Mouse (Mus musculus) liver, embryonic 14.5 days (tissue): ENCODE results near the gene Usp47. TPM values are rescaled to one million over a fixed set of nuclear protein-coding genes. Genes with fewer than 3 reads are reported as not detected.

ENCODE experiments used
- ATAC-seq: fragments of 200-750 bp; cut with Nextera tagmentation; 2 replicates; pipeline ENCODE4 v1.8.0; 2017; ENCODE audit warnings: moderate number of reproducible peaks, mild to moderate bottlenecking, moderate library complexity; ENCODE audit not compliant: insufficient read depth
- DNase-seq, 3 experiments: peaks; one replicate each; pipeline ENCODE4 v3.0.0-alpha.2; 2012 to 2013; ENCODE audit warnings: low read depth in 3 of 3, low spot score in 3 of 3
- H3K27ac ChIP-seq: fragments of 300-500 bp; sonication (generic); 2 replicates; pipeline ENCODE4 v1.5.1; 2014; ENCODE audit warnings: moderate library complexity, mild to moderate bottlenecking, control low read depth, inconsistent platforms
- H3K27me3 ChIP-seq: fragments of 300-500 bp; sonication (generic); 2 replicates; pipeline ENCODE4 v1.6.1; 2014; ENCODE audit warnings: mild to moderate bottlenecking, low read length, moderate library complexity; ENCODE audit not compliant: control insufficient read depth, insufficient read depth
- H3K36me3 ChIP-seq: fragments of 300-500 bp; sonication (generic); replicated peaks from 2 replicates; pipeline ENCODE4 v1.6.1; 2014; ENCODE audit warnings: low read depth; ENCODE audit not compliant: control insufficient read depth, insufficient read depth
- H3K4me1 ChIP-seq, 2 experiments: fragments of 200-500 bp in 1 of 2; fragments of 300-500 bp in 1 of 2; sonication (generic) in 1 of 2; replicated peaks; 2 replicates each; pipeline ENCODE4 v1.6.1; 2012 to 2014; ENCODE audit warnings: antibody characterized with exemption in 1 of 2, inconsistent platforms in 1 of 2, low read length in 1 of 2; ENCODE audit not compliant: control insufficient read depth in 2 of 2, insufficient read depth in 2 of 2
- H3K4me2 ChIP-seq: fragments of 300-500 bp; sonication (generic); 2 replicates; pipeline ENCODE4 v1.6.1; 2014; ENCODE audit warnings: low read depth, mild to moderate bottlenecking, control low read depth, moderate library complexity
- H3K4me3 ChIP-seq, 2 experiments: fragments of 200-500 bp in 1 of 2; fragments of 300-500 bp in 1 of 2; sonication (generic) in 1 of 2; 2 replicates each; pipeline ENCODE4 v1.5.1; 2012 to 2014; ENCODE audit warnings: low read depth in 2 of 2, low read length in 2 of 2, mild to moderate bottlenecking in 2 of 2, control low read depth in 1 of 2, inconsistent platforms in 1 of 2, moderate library complexity in 1 of 2; ENCODE audit not compliant: insufficient read depth in 1 of 2
- H3K9ac ChIP-seq: fragments of 300-500 bp; sonication (generic); replicated peaks from 2 replicates; pipeline ENCODE4 v1.6.1; 2014; ENCODE audit warnings: mild to moderate bottlenecking, control low read depth, moderate library complexity
- H3K9me3 ChIP-seq: fragments of 300-500 bp; sonication (generic); 2 replicates; pipeline ENCODE4 v1.6.1; 2016; ENCODE audit warnings: low read length, mixed read lengths; ENCODE audit not compliant: control insufficient read depth
- CTCF ChIP-seq: IDR thresholded peaks from 2 replicates; pipeline ENCODE4 v1.5.1; 2016; ENCODE audit warnings: antibody characterized with exemption, low read depth, control low read depth
- EP300 ChIP-seq: IDR thresholded peaks from 2 replicates; pipeline ENCODE4 v1.6.1; 2016; ENCODE audit warnings: antibody characterized with exemption, low read depth
- WGBS: fragments of 180-500 bp; shearing (Covaris S2); extraction: QIAGEN DNeasy Blood & Tissue Kit; methylation state at CpG from one replicate; pipeline ENCODE4 v1.1.7; 2014; ENCODE audit not compliant: insufficient replicate concordance; 5-methylcytosine and 5-hydroxymethylcytosine counted together
- polyA plus RNA-seq, 2 experiments: library from polyadenylated mRNA; depleted of rRNA in 1 of 2; stranded (reverse) in 1 of 2; unstranded in 1 of 2; fragments of >200 nt; fragmentation: Nextera tagmentation in 1 of 2; extraction: Ambion mirVana in 1 of 2; gene quantifications; 2 replicates each; pipeline versions ENCODE4 v1.2.1 to v1.2.3; 2012 to 2014

Gene Usp47
- polyA plus RNA-seq, 2 experiments: 11.4 to 20.3 TPM

GRCm38 (mm10) chr7:112030594-112030993 lies 7.3 kb downstream of the Usp47 start:
- 67% methylated on average over 1 of the region's 1 CpGs for WGBS
- DNase-seq (no peak), ATAC-seq (no peak)
- Histone ChIP-seq H3K4me2 (no peak overlapping the region), H3K36me3 (no peaks in the 10 kb centered on the region), H3K27me3 (no peaks in the 10 kb centered on the region), H3K9ac (no peak overlapping the region), H3K4me3 (no peak overlapping the region), H3K4me1 (peaks cover 6 to 9% of the 10 kb centered on the region in 2 experiments), H3K9me3 (no peaks in the 10 kb centered on the region), H3K27ac (no peak overlapping the region)
- TF ChIP-seq EP300 (no peak), CTCF (no peak)

- ATAC-seq (peak; percentile 48; the same call in 1 of the 2 replicates), DNase-seq (peak in 1 of 3 experiments; percentile 20)
- peaks cover 3 to 8% of the 10 kb centered on the region in 2 experiments; a peak in 2 of 4 replicates for H3K4me1 ChIP-seq
- WGBS: 5% methylated on average over 2 of the region's 2 CpGs
- H3K9me3 ChIP-seq: no peaks in the 10 kb centered on the region
- H3K36me3 ChIP-seq: no peaks in the 10 kb centered on the region
- H3K4me2 ChIP-seq: no peak overlapping the region
- no peak overlapping the region for H3K4me3 ChIP-seq
- no peak overlapping the region for H3K9ac ChIP-seq
- H3K27me3 ChIP-seq: no peaks in the 10 kb centered on the region
- H3K27ac ChIP-seq: no peak overlapping the region
- no peak for TF ChIP-seq CTCF
- TF ChIP-seq EP300: no peak
Observed at GRCm38 (mm10) chr7:112035804-112036203, 12.5 kb downstream of the Usp47 start.

DNA sequence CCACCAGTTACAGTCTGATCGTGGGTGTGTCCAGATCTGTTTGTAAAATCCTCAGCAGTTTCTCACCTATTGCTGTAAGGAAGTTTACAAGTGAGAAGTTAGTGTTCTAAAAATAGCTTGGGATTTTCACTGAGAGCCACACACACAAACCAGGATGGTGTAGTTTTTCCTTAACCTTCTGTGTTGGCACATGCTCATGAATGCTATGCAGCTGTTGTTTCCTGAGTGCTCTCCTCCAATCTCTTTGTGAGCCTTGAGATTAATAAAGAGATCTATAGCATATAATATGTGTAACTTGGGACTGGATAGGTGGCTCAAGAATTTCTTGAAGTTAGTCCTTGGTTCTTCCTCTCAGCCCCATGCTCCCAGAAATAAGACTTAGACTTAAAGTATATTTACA lies 13.3 kb downstream of the Usp47 start:
- Histone ChIP-seq H3K4me1 (peaks cover 3 to 8% of the 10 kb centered on the region in 2 experiments; a peak in 2 of 4 replicates), H3K4me3 (no peak overlapping the region), H3K9me3 (no peaks in the 10 kb centered on the region), H3K9ac (no peak overlapping the region), H3K36me3 (no peaks in the 10 kb centered on the region), H3K4me2 (no peak overlapping the region), H3K27ac (no peak overlapping the region), H3K27me3 (no peaks in the 10 kb centered on the region)
- no peak for TF ChIP-seq EP300
- TF ChIP-seq CTCF: no peak
- ATAC-seq (no peak), DNase-seq (no peak)
- 51% methylated on average over 1 of the region's 1 CpGs for WGBS

GRCm38 (mm10) chr7:112040271-112040670 lies 17.0 kb downstream of the Usp47 start:
- Histone ChIP-seq H3K9me3 (no peaks in the 10 kb centered on the region), H3K27me3 (no peaks in the 10 kb centered on the region), H3K4me3 (no peak overlapping the region), H3K4me2 (no peak overlapping the region), H3K9ac (no peak overlapping the region), H3K4me1 (peaks cover 3 to 11% of the 10 kb centered on the region in 2 experiments; a peak in 2 of 4 replicates), H3K27ac (no peak overlapping the region), H3K36me3 (no peaks in the 10 kb centered on the region)
- DNase-seq (no peak), ATAC-seq (no peak)
- TF ChIP-seq CTCF: no peak
- TF ChIP-seq EP300: no peak

DNA sequence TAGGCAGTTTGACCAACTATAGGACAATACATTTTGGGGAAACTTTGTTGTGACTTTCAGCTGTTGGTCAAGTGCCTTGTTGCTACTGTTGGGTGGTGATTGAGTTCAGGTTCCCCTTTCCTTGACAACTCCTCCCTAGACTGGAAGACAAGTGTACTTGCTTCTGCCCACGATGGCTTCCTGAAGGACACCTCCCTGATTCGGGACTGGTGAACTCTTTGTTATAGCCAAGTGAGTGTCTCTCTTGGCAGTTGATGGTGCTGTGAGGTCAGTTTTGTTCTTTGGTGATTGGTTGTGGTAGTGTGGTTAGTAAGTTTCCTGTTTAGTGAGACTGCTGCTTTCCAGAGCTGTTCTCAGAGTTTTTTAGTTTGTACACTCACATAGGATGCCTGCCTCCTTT lies 19.5 kb downstream of the Usp47 start:
- DNase-seq: no peak
- Histone ChIP-seq H3K9ac (no peak overlapping the region), H3K27me3 (no peaks in the 10 kb centered on the region), H3K4me1 (peaks cover 3 to 4% of the 10 kb centered on the region in 2 experiments; a peak in 2 of 4 replicates), H3K36me3 (no peaks in the 10 kb centered on the region), H3K27ac (no peak overlapping the region), H3K4me3 (no peak overlapping the region), H3K9me3 (no peaks in the 10 kb centered on the region), H3K4me2 (no peak overlapping the region)
- TF ChIP-seq EP300: no peak
- no peak for TF ChIP-seq CTCF
- WGBS: 9% methylated on average over 2 of the region's 2 CpGs
- no peak for ATAC-seq
